Mouse (Mus musculus) forebrain, embryonic 13.5 days (tissue): ENCODE measurements around the gene Bora. TPM values are rescaled to one million over a fixed set of nuclear protein-coding genes. Genes with fewer than 3 reads are reported as not detected.
A peak's percentile ranks its signal among the peaks of the same experiment; 100 is the strongest.
"Not testable (repeated sequence)": the region's sequence is repeated elsewhere in the genome, so short reads cannot be mapped to it uniquely, and the experiment has no call there.

Experiments used
- ATAC-seq: fragments of 200-750 bp; cut with Nextera tagmentation; 2 replicates; pipeline ENCODE4 v1.8.0; 2017
- H3K27ac ChIP-seq: fragments of 300-500 bp; sonication (generic); 2 replicates; pipeline ENCODE4 v1.5.1; 2015; ENCODE audit warnings: inconsistent platforms, mild to moderate bottlenecking, moderate library complexity
- H3K27me3 ChIP-seq: fragments of 300-500 bp; sonication (generic); 2 replicates; pipeline ENCODE4 v1.6.1; 2015; ENCODE audit warnings: mild to moderate bottlenecking, inconsistent platforms
- H3K36me3 ChIP-seq: fragments of 300-500 bp; sonication (generic); 2 replicates; pipeline ENCODE4 v1.6.1; 2015; ENCODE audit warnings: mild to moderate bottlenecking, inconsistent platforms; ENCODE audit not compliant: poor library complexity, severe bottlenecking
- H3K4me1 ChIP-seq: fragments of 300-500 bp; sonication (generic); 2 replicates; pipeline ENCODE4 v1.6.1; 2015; ENCODE audit warnings: inconsistent platforms
- H3K4me2 ChIP-seq: fragments of 300-500 bp; sonication (generic); 2 replicates; pipeline ENCODE4 v1.6.1; 2015; ENCODE audit warnings: inconsistent platforms, mild to moderate bottlenecking, moderate library complexity
- H3K4me3 ChIP-seq: fragments of 300-500 bp; sonication (generic); 2 replicates; pipeline ENCODE4 v1.5.1; 2015; ENCODE audit warnings: mild to moderate bottlenecking, inconsistent platforms
- H3K9ac ChIP-seq: fragments of 300-500 bp; sonication (generic); 2 replicates; pipeline ENCODE4 v1.6.1; 2015; ENCODE audit warnings: mild to moderate bottlenecking, inconsistent platforms
- H3K9me3 ChIP-seq: fragments of 300-500 bp; sonication (generic); replicated peaks from 2 replicates; pipeline ENCODE4 v1.6.1; 2016; ENCODE audit warnings: inconsistent platforms
- WGBS: fragments of 180-500 bp; shearing (Covaris S2); methylation state at CpG from one replicate; pipeline ENCODE4 v1.1.7; 2015; 5-methylcytosine and 5-hydroxymethylcytosine counted together
- polyA plus RNA-seq: library from polyadenylated mRNA; unstranded; fragments of >200 nt; fragmentation: Nextera tagmentation; extraction: Ambion mirVana; gene quantifications from 2 replicates; pipeline ENCODE4 v1.2.1, GENCODE M21; 2015

The Bora gene
- polyA plus RNA-seq = 48.2 and 50.4 TPM in 2 replicates

DNA sequence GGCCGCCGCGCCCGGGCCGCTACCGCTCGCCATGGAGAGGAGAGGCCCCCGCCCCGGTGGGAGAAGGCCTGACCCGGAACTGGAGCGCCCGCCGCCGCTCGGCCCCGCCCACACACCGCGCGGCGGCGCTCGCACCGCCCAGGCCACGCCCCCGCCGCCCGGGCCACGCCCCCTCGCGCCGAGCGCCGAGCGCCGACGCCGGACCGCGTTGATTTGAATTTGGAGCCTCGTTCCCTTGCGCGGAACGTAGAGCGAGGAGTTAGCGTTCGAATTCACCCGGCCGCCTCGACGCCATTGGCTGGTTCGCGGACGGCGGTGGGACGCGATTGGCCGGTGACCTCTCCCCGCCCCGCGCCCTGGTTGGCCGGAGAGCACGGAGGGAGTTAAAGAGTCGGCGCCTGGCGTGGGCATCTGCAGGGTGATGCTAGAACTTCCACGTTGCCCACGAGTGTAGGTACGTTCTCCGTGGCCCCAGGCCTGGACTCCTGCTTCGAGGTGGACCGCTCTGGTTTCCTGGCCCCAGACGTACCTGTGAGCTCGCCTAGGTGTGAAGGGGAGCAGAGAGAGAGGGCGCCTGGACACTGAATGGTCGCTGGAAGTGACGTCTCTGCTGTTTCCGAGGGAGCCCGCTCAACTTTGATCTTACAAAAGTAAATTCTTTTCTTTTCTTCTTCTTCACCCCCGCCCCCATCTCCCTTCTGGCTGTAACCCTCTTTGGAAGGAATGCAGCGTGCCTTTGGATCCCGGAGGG, at the start of gene Bora, which contains the start of gene Mzt1:
Bora (plus strand) TSS at position 192 of the 751 bp plus-strand sequence.
Mzt1 (minus strand) TSS at position 104 of the 751 bp plus-strand sequence.
- no peaks in the 10 kb centered on the region for H3K27me3 ChIP-seq
- peak within 1 kb of the TSS; percentile 96 for H3K9ac ChIP-seq
- peaks cover 1% of the 10 kb centered on the region; the same call in 1 of the 2 replicates for H3K36me3 ChIP-seq
- under 1% methylated on average over 61 of the region's 81 CpGs for WGBS
- no peaks in the 10 kb centered on the region for H3K9me3 ChIP-seq
- H3K27ac ChIP-seq = peak within 1 kb of the TSS; percentile 83
- H3K4me2 ChIP-seq = peak within 1 kb of the TSS; percentile 78
- peak; percentile 96 for ATAC-seq
- H3K4me3 ChIP-seq = peak within 1 kb of the TSS; percentile 99
- H3K4me1 ChIP-seq = peaks cover 35% of the 10 kb centered on the region

DNA sequence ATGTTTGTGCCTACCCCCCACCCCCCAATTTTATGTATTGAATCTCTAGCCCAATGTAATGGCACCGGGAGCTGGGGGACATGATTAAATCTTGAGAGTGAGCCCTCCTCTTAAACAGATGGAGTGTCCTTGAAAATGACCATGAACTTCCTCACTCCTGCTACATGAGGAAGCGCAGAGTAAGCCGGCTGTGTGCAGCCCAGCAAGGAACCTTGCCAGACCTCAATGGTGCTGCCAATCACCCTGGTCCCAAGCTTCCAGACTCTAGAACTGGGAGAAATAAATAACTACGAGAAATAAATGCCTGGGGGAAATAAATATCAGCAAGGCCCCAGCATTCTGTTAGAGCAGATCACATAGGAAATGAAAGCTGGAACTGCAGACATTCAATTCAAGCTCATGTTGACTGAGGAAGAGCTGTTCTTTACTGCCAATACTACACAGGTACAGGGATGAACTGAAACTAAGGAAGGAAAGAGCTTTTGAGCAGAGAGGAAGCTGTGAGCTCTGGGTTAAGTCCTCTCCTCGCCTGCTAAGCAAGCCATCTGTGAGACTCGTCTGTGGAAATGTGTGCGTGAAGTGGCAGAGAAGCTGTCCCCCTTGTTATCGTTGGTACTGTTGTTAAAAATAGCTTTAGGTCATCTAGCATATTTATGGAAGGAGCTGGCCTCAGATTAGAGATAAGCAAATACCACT, 35.6 kb upstream of the Bora start:
- Histone ChIP-seq H3K9ac (no peak overlapping the region), H3K4me1 (no peaks in the 10 kb centered on the region), H3K36me3 (no peaks in the 10 kb centered on the region), H3K27ac (no peak overlapping the region), H3K4me2 (no peak overlapping the region), H3K9me3 (no peaks in the 10 kb centered on the region), H3K27me3 (no peaks in the 10 kb centered on the region), H3K4me3 (no peak overlapping the region)
- no peak for ATAC-seq
- WGBS = 70% methylated on average over 8 of the region's 8 CpGs

DNA sequence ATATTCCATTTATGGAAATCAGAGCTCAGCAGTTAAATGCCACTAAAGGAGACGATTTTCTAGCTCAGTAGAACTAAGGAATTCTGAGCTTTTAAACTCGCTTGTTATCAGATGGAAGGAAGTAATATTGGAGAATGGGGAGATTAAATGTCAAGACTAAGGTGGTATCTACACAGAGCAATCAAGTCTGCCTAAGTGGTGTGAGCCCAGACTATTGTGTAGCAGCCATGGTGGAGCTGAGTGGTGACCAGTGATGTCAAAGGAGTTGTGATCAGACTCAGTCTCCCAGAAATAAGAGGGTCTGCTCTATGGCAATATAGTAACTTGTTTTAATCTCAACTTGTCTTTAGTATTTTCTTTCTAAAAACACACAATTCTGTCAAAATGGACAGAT, 35.1 kb upstream of the Bora start:
- Histone ChIP-seq H3K27me3 (no peaks in the 10 kb centered on the region), H3K4me2 (no peak overlapping the region), H3K4me3 (no peak overlapping the region), H3K9me3 (no peaks in the 10 kb centered on the region), H3K9ac (no peak overlapping the region), H3K27ac (no peak overlapping the region), H3K36me3 (no peaks in the 10 kb centered on the region), H3K4me1 (no peaks in the 10 kb centered on the region)
- WGBS = 54% methylated on average over 2 of the region's 2 CpGs
- no peak for ATAC-seq

DNA sequence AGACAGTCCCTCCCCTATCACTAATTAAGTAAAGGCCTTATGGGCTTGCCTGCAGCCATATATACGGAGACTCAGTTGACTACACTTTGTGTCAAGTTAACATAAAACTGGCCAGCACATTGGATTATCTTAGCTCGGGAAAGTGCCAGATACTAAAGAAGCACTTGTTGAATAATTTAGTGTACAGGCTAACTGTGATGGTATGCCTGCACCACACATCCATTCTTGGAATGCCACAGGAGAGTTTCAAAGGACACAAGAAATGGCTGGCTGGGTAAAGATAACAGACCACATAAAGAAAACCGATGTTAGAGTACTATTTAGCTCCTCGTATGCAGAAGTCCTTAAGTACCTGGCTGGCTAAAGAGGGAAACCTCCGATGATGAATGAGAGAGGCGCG, 27.3 kb upstream of the Bora start:
- Histone ChIP-seq H3K4me1 (no peaks in the 10 kb centered on the region), H3K36me3 (no peaks in the 10 kb centered on the region), H3K4me3 (no peak overlapping the region), H3K27me3 (no peaks in the 10 kb centered on the region), H3K4me2 (no peak overlapping the region), H3K9ac (no peak overlapping the region), H3K9me3 (no peaks in the 10 kb centered on the region), H3K27ac (no peak overlapping the region)
- ATAC-seq = no peak
- 81% methylated on average over 7 of the region's 7 CpGs for WGBS

DNA sequence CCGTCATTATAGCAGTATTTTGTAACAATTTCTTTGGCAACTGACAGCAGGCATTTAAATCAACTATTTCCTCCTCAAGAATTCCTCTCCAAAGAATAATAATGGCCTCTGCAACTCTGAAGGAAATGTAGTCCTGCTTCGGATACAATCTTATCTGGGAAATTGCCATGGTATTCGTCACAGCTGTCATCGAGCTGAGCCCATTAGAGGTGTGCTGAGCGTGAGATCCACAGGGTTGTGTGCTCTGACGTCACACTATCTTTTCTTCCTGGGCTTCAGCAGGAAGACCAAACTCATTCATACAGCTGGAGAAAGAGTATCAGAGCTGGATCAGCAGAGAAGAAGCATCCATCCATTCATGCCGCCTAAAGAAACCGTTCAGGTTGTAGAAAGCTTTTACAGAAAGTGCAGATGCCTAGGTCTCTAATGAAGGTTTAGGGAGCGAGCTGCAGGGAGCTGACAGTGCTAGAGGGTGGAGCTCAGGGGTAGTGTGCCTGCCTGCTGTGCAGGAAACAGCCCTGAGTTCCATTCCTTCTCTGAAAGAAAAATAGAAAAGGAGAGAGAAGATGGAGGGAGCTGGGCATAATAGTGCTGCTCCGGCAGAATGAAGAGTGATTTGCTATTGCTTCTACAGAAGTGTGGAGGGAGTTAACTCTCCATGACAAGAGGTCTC, 26.8 kb upstream of the Bora start:
- Histone ChIP-seq H3K4me2 (no peak overlapping the region), H3K9me3 (no peaks in the 10 kb centered on the region), H3K27ac (no peak overlapping the region), H3K36me3 (no peaks in the 10 kb centered on the region), H3K9ac (no peak overlapping the region), H3K4me3 (no peak overlapping the region), H3K4me1 (no peaks in the 10 kb centered on the region), H3K27me3 (no peaks in the 10 kb centered on the region)
- WGBS = 69% methylated on average over 10 of the region's 10 CpGs
- ATAC-seq = no peak

DNA sequence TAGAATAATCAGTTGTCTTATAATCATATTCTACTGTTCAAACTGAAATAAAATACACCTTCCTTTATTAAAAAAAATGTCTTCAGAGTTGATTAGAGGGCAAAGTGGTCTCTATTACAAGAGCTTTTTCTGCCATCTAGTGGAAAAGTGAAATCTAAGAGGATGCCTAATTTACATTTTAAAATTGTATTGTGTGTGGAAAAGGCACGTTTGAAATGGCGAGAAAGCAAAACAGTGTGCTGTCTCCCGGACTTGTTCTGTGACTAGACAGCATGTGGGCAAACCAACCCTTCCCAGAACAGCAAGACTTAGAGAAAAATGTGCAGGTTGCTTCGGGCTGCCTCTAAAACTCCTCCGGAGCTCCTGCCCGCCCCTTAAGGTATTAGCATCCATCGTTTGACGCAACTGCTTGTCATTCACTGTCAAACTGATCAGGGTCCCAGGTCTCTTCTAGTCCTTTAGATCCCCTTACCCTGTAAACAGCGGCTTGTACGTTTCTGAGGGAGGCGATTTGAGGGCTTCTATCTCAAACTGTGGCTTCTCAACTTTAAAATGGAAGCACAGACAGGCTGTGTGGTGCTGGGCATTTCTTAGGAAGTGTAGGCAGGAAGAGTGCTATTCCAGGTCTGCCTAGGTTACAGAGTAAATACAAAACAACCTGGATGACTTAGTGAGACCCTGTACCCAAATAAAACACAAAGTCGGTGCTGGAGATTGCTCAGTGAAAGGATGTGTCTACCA, 23.5 kb upstream of the Bora start:
- peak overlapping the region; percentile 52 for H3K4me2 ChIP-seq
- peak; percentile 64 for ATAC-seq
- H3K36me3 ChIP-seq = no peaks in the 10 kb centered on the region
- H3K9me3 ChIP-seq = 0 out of 2 replicates have a peak, but pooled peaks cover 4% of the 10 kb centered on the region
- H3K27me3 ChIP-seq = no peaks in the 10 kb centered on the region
- H3K4me1 ChIP-seq = no peaks in the 10 kb centered on the region
- H3K9ac ChIP-seq = no peak overlapping the region
- H3K4me3 ChIP-seq = peak overlapping the region; percentile 29
- H3K27ac ChIP-seq = no peak overlapping the region
- 48% methylated on average over 12 of the region's 12 CpGs for WGBS

DNA sequence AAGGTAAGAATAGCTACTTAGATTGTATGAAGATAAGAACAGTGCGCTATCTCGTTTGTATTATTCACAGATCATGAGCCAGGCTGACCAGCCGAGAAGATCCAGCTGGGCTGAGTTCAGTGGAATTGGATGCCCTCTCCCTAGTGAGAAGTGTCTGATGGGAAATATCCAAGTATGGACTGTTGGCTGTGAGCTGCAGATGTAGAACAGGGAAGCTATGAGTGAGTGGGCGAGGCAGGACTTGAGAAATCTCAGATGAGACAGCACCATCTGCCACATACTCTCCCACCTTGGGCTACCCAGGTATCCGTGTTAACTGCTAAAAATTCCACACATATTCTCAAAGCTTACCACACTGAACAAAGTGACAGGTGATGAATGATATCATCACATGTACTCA, 16.0 kb upstream of the Bora start:
- Histone ChIP-seq H3K4me3 (no peak overlapping the region), H3K4me2 (no peak overlapping the region), H3K27ac (no peak overlapping the region), H3K9me3 (0 out of 2 replicates have a peak, but pooled peaks cover 4% of the 10 kb centered on the region), H3K27me3 (no peaks in the 10 kb centered on the region), H3K4me1 (no peaks in the 10 kb centered on the region), H3K9ac (no peak overlapping the region), H3K36me3 (peaks cover 13% of the 10 kb centered on the region)
- 83% methylated on average over 5 of the region's 5 CpGs for WGBS
- ATAC-seq = 0 out of 2 replicates have a peak, but pooled peaks have one; percentile 23

DNA sequence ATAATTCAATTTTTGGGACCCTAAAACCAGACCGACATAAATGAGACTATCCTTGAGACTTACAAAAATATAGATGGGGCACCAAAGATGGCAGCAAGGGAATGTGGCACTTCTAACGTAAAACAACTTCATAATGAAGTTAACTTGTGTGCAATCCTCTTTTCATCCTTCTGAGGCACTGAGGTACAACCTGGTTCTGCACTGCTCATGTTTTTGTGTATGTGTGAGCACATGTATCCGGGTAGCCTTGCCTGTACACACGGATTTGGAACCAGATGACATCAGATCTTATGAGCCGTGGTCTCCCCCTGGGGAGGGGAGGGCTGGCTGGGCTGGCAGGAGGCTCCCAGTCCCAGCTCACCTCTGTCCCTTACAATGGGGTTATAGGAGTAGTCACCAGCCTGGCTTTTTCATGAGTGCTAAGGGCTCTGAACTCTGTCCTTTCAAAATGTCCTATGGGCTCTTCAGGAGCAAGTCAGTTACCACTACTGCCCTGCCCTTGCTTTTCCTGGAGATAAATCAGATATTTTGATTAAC, 14.6 kb upstream of the Bora start:
- Histone ChIP-seq H3K9ac (no peak overlapping the region), H3K4me2 (no peak overlapping the region), H3K4me1 (no peaks in the 10 kb centered on the region), H3K9me3 (0 out of 2 replicates have a peak, but pooled peaks cover 4% of the 10 kb centered on the region), H3K27ac (no peak overlapping the region), H3K27me3 (no peaks in the 10 kb centered on the region), H3K36me3 (peaks cover 19% of the 10 kb centered on the region), H3K4me3 (no peak overlapping the region)
- WGBS = 80% methylated on average over 5 of the region's 5 CpGs
- ATAC-seq = no peak

DNA sequence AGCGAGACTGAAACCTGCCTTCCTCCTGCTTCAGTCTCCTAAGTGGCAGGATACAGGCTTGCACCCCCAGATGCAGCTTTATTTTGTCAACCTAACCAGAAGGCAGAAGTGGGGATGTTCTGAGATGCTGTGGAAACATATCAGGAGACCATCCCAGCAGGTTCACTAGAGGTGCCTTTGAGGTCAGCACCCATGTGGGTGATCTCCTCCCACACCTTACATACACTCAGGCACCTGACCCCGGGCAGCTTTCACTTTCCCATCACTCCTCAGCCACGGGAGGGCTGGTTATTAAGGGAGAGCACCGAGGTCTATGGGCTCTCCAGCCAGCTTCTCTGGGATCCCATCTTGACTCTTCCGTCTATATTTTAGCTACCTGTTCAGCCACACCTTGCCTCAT, 13.4 kb upstream of the Bora start:
- Histone ChIP-seq H3K4me3 (no peak overlapping the region), H3K4me1 (no peaks in the 10 kb centered on the region), H3K9me3 (no peaks in the 10 kb centered on the region), H3K27me3 (no peaks in the 10 kb centered on the region), H3K27ac (no peak overlapping the region), H3K36me3 (peaks cover 19% of the 10 kb centered on the region), H3K9ac (no peak overlapping the region), H3K4me2 (no peak overlapping the region)
- 0 out of 2 replicates have a peak, but pooled peaks have one; percentile 50 for ATAC-seq
- 89% methylated on average over 5 of the region's 5 CpGs for WGBS

DNA sequence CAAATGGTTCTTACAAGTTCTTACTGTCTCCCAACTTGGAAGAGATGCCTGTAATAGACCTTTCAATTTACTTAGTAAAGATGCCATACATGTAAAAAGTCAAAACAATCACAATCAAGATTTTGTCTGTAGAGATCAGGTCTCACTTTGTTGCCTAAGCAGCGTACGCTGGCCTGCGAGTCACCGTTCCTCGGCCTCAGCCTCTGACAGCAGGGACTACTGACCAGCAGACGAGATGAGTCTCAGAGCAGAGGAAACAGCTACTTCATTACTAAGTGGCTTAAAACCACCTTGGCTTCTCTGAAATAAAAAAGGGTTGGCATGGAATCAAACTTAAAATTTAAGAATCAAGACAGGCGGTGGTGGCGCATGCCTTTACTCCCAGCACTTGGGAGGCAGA, 11.2 kb upstream of the Bora start:
- not testable (repeated sequence) for H3K27ac ChIP-seq, ATAC-seq, H3K4me1 ChIP-seq, H3K27me3 ChIP-seq, H3K4me2 ChIP-seq, H3K4me3 ChIP-seq, H3K9ac ChIP-seq, H3K9me3 ChIP-seq
- WGBS = 95% methylated on average over 8 of the region's 8 CpGs
- H3K36me3 ChIP-seq = peaks cover 34% of the 10 kb centered on the region

DNA sequence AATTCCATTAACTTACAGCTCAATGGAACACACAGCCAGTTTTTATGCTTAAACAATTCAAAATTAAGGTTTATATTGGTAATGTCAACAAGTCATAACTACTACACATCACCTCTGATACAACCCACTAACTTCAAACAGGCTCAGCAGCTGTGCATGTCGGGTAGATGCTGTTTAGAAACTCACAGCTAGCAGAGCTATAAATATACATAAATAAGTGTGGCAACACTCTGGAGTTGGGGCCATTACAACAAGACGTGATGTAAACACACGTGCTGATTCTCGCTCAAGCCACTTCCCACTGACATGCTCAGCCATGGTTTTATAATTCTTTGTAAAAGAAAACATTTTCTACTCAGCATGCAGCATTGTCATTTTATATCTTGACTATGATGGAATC, 10.0 kb upstream of the Bora start:
- no peak overlapping the region for H3K27ac ChIP-seq
- H3K4me3 ChIP-seq = no peak overlapping the region
- no peak overlapping the region for H3K4me2 ChIP-seq
- H3K36me3 ChIP-seq = peaks cover 34% of the 10 kb centered on the region
- no peak for ATAC-seq
- 85% methylated on average over 4 of the region's 4 CpGs for WGBS
- H3K9ac ChIP-seq = no peak overlapping the region
- H3K9me3 ChIP-seq = no peaks in the 10 kb centered on the region
- peaks cover under 1% of the 10 kb centered on the region; the same call in 1 of the 2 replicates for H3K4me1 ChIP-seq
- H3K27me3 ChIP-seq = no peaks in the 10 kb centered on the region
